Mouse (Mus musculus) adrenal gland, postnatal 0 days (tissue): ENCODE results near the gene Psmd9. TPM values are rescaled to one million over a fixed set of nuclear protein-coding genes. Genes with fewer than 3 reads are reported as not detected.

Experiments used
- polyA plus RNA-seq: library from polyadenylated mRNA; unstranded; fragments of >200 nt; fragmentation: Nextera tagmentation; extraction: Ambion mirVana; gene quantifications from 2 replicates; pipeline ENCODE4 v1.2.1, GENCODE M21; 2015

Psmd9 gene
- 69.5 and 81.6 TPM in 2 replicates for polyA plus RNA-seq

DNA sequence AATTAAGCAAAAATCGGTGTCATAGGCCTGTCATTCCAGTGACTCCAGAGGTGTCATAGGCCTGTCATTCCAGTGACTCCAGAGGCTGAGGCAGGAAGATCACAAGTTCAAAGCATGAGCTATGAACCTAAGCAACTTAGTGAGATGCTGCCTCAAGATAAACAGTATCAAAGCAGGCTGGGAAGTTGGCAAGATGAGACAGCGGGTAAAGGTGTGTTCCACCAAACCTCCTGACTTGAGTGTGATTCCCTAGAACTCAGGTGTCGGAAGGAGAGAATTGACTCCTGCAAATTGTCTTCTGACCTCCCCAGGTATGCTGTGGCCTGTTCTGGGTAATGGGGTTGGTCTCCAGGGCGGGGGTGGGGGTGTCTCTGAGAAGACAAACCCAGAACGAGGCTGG is at the start of gene Psmd9:
Gene Psmd9, plus strand, starts transcription at position 130 of the 400 bp plus-strand sequence.

DNA sequence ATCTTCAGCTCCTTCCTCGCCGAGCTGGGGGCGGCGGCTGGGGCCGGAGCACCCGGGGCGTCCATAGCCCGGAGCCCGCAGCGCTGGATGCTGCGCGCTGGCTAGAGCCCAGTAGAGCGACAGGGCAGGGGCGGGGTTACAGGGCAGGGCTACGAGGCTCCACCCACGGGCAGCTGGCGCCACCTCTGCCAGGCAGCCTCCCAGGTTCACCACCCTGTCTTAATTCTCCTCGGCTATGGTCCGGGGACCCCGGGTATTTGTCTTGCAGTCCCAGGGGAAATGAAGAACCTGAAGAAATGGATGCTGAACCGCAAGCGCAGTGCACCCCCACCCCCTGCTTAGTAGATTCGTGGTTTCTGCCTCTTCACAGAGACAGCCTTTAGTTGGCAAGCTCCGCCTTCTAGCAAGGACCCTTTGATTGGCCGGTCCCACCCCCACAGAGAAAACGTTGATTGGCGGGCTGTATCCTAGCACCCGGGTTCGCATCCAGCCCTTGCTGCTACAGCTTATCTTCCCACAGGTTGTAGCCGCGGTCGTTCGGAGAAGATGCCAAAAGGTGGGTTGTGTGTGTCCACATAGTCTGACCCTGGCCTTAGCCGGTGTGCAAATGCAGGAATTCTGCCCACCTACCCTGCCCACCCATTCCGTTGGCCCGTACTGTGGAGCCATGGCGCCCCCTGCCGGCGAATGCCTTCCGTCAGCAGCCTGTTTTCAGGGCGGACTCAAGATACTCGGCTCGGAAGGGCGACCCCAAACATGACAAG is 36.7 kb upstream of the Psmd9 start, which contains the start of gene Rhof:
Gene Rhof, minus strand, starts transcription at position 385 of the 764 bp plus-strand sequence.

DNA sequence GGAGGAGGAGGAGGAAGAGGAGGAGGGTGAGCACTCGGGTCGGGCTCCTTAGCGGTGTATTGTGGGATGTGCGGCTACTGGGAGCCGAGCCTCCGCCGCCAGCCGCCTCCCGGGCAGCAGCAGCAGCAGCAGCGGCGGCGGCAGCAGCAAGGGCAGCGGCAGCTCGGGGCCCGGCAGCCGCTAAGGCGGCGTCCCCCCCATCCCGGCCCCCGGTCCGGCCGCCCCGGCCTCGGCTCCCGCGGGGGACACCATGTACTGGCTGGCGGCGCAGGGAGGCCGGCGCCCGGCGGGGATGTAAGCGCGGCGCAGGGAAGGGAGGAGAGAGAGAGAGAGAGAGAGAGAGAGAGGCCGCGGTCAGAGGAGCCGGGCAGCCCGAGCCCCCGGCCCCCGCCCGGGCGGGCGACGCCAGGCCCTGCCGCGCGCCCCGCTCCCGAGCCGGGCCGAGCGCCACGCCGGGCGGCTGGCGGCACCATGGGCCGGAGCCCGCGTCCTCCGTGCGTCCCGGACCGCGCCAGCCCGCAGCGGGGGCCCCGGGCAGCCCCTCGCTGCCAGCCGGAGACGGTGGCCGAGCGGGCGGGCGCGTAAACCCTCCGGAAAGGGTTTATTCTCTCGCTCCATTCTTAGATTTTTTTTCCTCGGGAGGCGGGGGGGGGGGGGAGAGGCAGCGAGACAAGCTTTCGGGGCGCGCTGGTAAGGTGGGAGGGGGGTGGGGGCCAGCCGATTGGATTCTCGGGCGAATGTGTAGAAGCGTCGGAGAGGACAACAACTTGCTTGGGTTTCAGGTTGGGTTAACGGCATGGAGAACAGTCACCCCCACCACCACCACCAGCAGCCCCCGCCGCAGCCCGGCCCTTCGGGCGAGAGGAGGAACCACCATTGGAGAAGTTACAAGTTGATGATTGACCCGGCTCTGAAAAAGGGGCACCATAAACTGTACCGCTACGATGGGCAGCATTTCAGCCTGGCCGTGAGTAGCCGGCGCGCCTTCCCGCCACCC is 26.8 kb upstream of the Psmd9 start, which contains the start of gene Setd1b:
Gene Setd1b, plus strand, starts transcription at position 33 of the 997 bp plus-strand sequence.

DNA sequence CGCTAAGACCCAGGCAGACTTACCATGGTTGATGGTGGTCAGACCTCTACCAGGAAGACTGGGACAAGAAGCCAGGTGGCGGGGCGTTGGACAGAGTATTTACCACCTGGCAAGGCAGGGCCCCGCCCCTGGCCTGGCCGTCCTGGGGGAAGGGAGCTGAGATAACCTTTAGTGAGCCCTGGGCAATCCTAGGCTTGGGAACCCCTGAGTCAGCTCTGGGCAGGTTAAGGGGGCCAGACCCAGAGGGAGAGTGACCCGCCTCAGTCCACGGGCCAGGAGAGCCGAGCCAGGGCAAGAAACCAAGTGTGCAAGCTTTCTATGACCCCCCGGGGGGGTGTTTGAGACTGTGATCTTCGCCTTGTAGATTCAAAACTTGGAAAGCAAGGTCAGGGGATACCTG is 13.4 kb downstream of the Psmd9 start, which contains the start of gene Hpd:
Gene Hpd, minus strand, starts transcription at position 77 of the 400 bp plus-strand sequence.

DNA sequence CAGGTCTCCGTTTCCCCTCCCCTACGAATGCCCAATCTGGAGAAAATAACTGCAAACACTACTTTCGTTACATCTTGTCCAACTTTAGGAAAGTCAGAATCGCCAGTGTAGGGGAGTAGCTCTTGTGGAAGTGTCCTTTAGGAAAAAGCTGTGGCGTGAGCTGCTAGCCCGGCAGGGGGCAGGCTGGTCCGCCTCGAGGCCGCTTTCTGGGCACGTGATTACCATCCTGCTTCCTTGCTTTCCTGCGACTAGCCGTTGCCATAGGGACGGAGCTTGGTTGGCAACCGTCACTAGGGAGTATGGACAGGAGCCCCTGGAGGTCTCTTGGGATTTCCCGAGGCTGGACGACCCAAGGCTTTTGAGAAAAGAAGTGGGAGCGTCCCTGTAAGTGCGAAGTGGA is 82.6 kb downstream of the Psmd9 start, which contains the start of gene Wdr66:
Gene Wdr66, plus strand, starts transcription at position 269 of the 400 bp plus-strand sequence.

Other genes starting within 250 kb of the Psmd9 start
- 12.7 and 16.7 TPM in 2 replicates for gene Kdm2b, start 179.6 kb upstream of the Psmd9 start, polyA plus RNA-seq
- 16.6 and 17.1 TPM in 2 replicates for gene Orai1, start 154.3 kb upstream of the Psmd9 start, polyA plus RNA-seq
- not detected in 2 replicates for gene Morn3, start 122.4 kb upstream of the Psmd9 start, polyA plus RNA-seq
- gene Tmem120b, start 101.0 kb upstream of the Psmd9 start, polyA plus RNA-seq: 6.9 and 8.4 TPM in 2 replicates
- gene Rhof, start 36.7 kb upstream of the Psmd9 start, polyA plus RNA-seq: 2.1 and 2.4 TPM in 2 replicates
- 6.6 and 7.2 TPM in 2 replicates for gene Setd1b, start 27.2 kb upstream of the Psmd9 start, polyA plus RNA-seq
- 17.8 and 28.5 TPM in 2 replicates for gene Hpd, start 13.3 kb downstream of the Psmd9 start, polyA plus RNA-seq
- gene Wdr66, start 82.7 kb downstream of the Psmd9 start, polyA plus RNA-seq: 0.83 TPM in 1 of 2 replicates, not detected in the other
- gene Bcl7a, start 174.4 kb downstream of the Psmd9 start, polyA plus RNA-seq: 7.2 and 10.5 TPM in 2 replicates
- gene Mlxip, start 225.4 kb downstream of the Psmd9 start, polyA plus RNA-seq: 15.0 and 17.3 TPM in 2 replicates